Mouse (Mus musculus) large intestine, adult 2 months (tissue): ENCODE data around the gene Asb18. TPM values are rescaled to one million over a fixed set of nuclear protein-coding genes. Genes with fewer than 3 reads are reported as not detected.

Experiments used
- DNase-seq: peaks from one replicate; pipeline ENCODE4 v3.0.0-alpha.2; 2012; ENCODE audit warnings: low read depth, low spot score
- WGBS: fragments of 180-500 bp; shearing (Covaris S2); methylation state at CpG from one replicate; pipeline ENCODE4 v1.1.7; 2018; 5-methylcytosine and 5-hydroxymethylcytosine counted together
- polyA plus RNA-seq: library from polyadenylated mRNA; depleted of rRNA; stranded (reverse); fragments of >200 nt; gene quantifications from 2 replicates; pipeline ENCODE4 v1.2.3, GENCODE M21; 2012; rRNA removed

Asb18 gene
- polyA plus RNA-seq, 1 experiment: not detected

DNA sequence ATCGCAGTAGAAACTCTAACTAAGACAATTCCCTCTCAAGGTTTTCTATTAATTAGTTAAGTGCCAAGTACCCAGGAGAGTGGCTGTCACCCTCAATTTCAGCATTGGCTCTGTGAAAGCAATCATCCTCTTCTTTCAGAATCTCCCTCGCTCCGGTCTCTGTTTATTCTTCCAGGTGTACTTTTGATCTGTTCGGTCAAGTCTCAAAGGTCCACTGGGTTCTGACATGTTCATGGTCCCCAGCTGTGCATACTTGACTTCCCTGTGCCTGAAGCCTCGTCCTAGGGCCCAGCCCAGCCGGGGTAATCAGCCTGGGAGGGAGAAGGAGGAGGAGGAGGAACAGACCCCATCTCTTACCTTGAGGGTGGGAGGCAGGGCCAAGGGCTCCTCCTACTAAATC is 95.3 kb downstream of the Asb18 start:
- no peak for DNase-seq
- WGBS: 58% methylated on average over 6 of the region's 6 CpGs

DNA sequence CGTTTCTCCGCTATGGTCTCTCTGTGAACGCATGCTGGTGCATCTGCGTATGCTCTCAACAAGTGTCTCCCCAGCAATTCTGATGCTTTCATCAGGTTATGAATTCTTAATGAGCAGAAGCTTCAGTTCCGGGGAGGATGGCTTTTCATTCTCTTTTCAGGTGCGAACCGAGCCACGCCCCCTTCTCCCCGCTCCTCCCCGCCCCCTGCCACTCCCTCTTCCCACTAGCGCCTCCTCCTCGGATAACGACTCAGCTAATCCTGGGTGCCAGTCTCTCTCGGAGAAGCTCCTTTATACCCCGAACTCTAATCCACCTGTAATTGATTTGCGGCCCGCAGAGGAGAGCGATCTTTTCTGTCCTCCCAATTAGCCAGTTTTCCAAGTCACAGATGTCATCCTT is 96.4 kb downstream of the Asb18 start:
- no peak for DNase-seq
- WGBS: 26% methylated on average over 18 of the region's 18 CpGs

DNA sequence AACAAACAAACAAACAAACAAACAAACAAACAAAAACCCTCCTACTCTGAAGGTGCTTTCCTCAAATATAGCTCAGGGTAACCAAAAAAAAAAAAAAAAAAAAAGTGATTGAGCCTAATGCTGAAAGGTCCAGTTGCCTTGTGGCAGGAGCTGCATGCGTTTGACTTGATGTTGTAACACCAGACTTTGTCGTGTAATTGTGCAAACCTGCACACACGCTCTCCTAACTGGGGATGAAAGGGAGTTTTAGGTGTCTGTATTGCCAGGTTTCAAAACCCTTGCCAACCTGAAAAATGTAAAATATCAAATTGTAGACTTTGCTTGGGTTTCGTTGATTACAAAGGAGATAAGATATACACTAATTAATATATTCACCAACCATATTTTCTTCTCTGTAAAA is 100.9 kb downstream of the Asb18 start:
- DNase-seq: no peak
- 72% methylated on average over 4 of the region's 4 CpGs for WGBS

DNA sequence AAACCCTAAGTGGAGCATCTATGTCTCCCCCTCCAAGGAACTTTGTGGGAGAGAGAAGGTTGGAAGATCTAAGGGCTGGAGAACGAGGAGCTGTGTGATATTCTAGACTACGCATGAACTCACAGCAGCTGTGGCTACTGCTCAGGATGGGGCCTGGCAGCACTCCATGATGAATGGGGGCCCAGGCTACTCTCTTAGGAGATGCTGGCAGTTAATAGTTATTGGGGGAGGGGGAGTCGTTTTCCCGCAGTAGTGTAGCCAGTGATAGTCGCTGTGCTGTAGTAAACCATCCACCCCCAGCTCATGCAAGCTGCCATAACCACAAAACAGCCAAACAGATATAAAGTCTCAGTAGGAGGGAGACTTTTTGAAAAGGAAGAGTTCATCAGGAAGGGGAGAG is 102.1 kb downstream of the Asb18 start:
- no peak for DNase-seq
- 53% methylated on average over 5 of the region's 5 CpGs for WGBS

DNA sequence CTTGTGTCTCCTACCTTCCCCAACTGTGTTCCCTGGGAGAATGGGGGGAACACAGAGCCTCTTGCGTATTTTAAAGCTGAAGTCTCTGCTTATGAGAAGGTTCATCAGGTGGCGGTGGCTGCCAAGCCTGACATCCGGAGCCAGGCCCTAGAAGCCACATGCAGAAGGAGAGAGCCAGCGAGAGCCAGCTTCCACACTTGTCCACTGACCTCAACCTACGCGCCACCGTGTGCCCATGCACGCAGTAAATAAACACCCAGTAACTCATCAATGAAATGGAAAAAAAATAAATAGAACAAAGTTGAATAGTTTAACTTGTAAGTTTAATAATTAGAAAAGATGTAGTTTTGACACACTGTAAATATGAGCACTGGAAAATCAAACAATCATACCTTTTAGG is 104.7 kb downstream of the Asb18 start:
- 87% methylated on average over 8 of the region's 8 CpGs for WGBS
- no peak for DNase-seq

DNA sequence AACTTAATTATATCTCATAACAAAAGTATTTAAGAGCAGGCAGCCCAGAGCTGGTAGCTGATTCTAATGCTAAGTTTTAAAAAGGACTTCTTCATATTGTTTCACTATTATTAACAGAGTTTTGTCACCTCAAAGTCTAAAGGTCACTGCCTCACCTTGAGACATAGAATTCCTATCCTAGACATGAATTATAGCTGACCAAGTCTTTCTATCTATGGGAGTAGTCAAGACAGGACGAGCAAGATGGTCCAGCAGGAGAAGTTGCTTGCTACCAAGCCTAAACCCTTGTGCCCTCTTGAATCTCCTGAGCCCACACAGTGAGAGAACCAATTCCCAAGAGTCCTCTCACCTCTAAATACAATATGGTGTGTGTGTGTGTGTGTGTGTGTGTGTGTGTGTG is 111.8 kb downstream of the Asb18 start:
- WGBS: 55% methylated on average over 1 of the region's 1 CpGs
- DNase-seq: no peak

DNA sequence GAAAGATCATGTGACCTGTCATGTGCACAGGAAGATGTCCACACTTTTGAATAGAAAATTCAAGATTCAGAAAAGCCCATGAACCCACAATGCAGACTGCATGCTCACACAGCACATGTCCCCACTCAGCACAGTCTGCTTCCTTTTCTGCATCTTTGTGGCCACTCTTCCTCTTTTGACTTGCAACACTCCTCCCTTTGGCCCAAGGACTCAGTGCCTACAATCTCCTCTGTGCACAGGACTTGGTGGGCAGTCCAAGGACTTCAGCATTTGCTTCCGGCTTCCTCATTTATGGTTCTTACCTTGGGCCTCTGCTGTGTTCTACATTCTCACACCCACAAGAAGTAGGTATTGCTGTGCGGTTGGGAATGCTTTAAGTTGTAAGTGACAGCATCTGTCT is 112.2 kb downstream of the Asb18 start:
- no peak for DNase-seq
- 75% methylated on average over 2 of the region's 2 CpGs for WGBS

DNA sequence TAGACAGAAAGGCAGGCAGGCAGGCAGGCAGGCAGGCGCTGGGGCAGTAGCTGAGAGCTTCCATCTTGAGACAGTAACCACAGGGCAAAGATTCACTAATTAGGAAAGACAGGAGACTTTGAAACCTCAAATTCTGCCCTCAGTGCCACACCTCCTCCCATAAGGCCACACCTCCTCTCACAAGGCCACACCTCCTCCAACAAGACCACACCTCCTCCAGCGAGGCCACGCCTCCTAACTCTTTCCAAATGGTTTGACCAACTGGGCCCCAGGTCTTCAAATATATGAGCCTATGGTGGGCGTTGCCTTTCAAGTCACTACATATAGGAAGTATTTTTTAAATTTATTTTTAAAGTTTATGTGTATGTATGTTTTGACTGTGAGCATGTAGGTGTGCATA is 113.1 kb downstream of the Asb18 start:
- no peak for DNase-seq
- 77% methylated on average over 4 of the region's 4 CpGs for WGBS

Other genes with a start within 250 kb of the Asb18 start
- 0.08 and 0.09 TPM in 2 replicates for gene Gbx2, start 83.5 kb downstream of the Asb18 start, polyA plus RNA-seq
- gene Iqca, start 138.7 kb upstream of the Asb18 start, polyA plus RNA-seq: not detected in 2 replicates
- gene Ackr3, start 189.3 kb upstream of the Asb18 start, polyA plus RNA-seq: 30.3 and 31.5 TPM in 2 replicates